Mouse (Mus musculus) hindbrain, embryonic 16.5 days (tissue): Measurements from ENCODE around the gene Myo9b. TPM values are rescaled to one million over a fixed set of nuclear protein-coding genes. Genes with fewer than 3 reads are reported as not detected.
A peak's percentile ranks its signal among the peaks of the same experiment; 100 is the strongest.
"Not testable (repeated sequence)": the region's sequence is repeated elsewhere in the genome, so short reads cannot be mapped to it uniquely, and the experiment has no call there.

Experiments
- ATAC-seq: fragments of 200-750 bp; cut with Nextera tagmentation; 2 replicates; pipeline ENCODE4 v1.8.0; 2017; ENCODE audit warnings: moderate TSS enrichment, moderate library complexity
- H3K27ac ChIP-seq: fragments of 300-500 bp; sonication (generic); 2 replicates; pipeline ENCODE4 v1.5.1; 2014; ENCODE audit warnings: low read depth, mild to moderate bottlenecking, control low read depth, low read length, moderate library complexity
- H3K27me3 ChIP-seq: fragments of 300-500 bp; sonication (generic); replicated peaks from 2 replicates; pipeline ENCODE4 v1.6.1; 2014; ENCODE audit warnings: low read length; ENCODE audit not compliant: control insufficient read depth, insufficient read depth
- H3K36me3 ChIP-seq: fragments of 300-500 bp; sonication (generic); 2 replicates; pipeline ENCODE4 v1.6.1; 2014; ENCODE audit warnings: mild to moderate bottlenecking, low read length, moderate library complexity, mixed read lengths; ENCODE audit not compliant: control insufficient read depth, insufficient read depth
- H3K4me1 ChIP-seq: fragments of 300-500 bp; sonication (generic); 2 replicates; pipeline ENCODE4 v1.6.1; 2014; ENCODE audit warnings: low read depth, low read length; ENCODE audit not compliant: control insufficient read depth, insufficient read depth
- H3K4me2 ChIP-seq: fragments of 300-500 bp; sonication (generic); 2 replicates; pipeline ENCODE4 v1.6.1; 2014; ENCODE audit warnings: mild to moderate bottlenecking, low read length, control low read depth, moderate library complexity
- H3K4me3 ChIP-seq: fragments of 300-500 bp; sonication (generic); 2 replicates; pipeline ENCODE4 v1.5.1; 2014; ENCODE audit warnings: mild to moderate bottlenecking, low read length, control low read depth, moderate library complexity
- H3K9ac ChIP-seq: fragments of 300-500 bp; sonication (generic); 2 replicates; pipeline ENCODE4 v1.6.1; 2014; ENCODE audit warnings: low read depth, mild to moderate bottlenecking, control low read depth, low read length, moderate library complexity
- H3K9me3 ChIP-seq: fragments of 300-500 bp; sonication (generic); 2 replicates; pipeline ENCODE4 v1.6.1; 2014; ENCODE audit warnings: mild to moderate bottlenecking, low read length, moderate library complexity; ENCODE audit not compliant: control insufficient read depth
- WGBS: fragments of 180-500 bp; shearing (Covaris S2); extraction: QIAGEN DNeasy Blood & Tissue Kit; methylation state at CpG from one replicate; pipeline ENCODE4 v1.1.7; 2014; 5-methylcytosine and 5-hydroxymethylcytosine counted together
- polyA plus RNA-seq: library from polyadenylated mRNA; unstranded; fragments of >200 nt; fragmentation: Nextera tagmentation; extraction: Ambion mirVana; gene quantifications from 2 replicates; pipeline ENCODE4 v1.2.1, GENCODE M21; 2015

The Myo9b gene
- 13.1 and 16.7 TPM in 2 replicates for polyA plus RNA-seq

DNA sequence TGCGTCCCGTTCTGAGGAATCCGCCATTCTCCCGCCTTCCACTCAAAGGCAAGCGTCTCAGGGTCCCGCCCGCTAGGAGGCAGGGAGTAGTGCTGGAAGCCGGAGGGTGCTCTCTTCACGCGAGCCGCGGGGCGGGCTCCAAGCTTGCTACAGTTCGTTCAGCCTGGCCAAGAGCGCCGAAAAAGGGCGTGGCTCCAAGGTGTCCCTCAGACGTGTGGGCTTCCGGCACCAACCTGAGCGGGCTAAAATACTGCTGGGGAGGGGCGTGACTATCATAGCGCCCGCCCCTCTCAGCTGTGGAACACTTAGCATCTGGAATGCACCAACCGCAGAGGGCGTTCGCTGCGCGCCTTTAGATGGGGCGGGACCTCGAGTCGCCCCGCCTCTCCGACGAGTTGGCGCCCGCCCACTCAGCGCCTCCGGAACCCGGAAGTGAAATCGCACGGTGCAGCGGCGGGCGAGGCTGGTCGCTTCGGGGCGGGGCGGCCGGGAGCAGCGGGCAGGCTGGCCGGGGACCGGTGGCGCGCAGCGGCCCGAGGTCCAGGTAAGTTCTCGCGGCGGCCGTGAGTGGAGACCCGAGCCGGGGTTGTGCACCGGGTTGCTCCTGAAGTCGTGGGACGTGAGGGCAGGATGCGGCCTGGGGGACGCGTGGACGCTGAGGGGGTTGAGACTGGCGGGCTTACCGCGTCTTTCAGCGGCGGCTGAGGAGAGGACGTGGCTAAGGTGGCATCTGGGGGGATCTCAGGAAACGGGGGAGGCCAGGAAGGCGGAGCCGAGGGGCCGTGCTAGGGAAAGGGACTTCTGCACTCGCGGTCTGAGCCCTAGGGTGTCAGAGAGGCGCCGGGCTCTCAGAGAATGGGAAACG, at the start of gene Myo9b, which contains the start of gene Haus8:
TSS of gene Myo9b (plus strand) at position 429 of the 865 bp plus-strand sequence.
TSS of gene Haus8 (minus strand) at position 649 of the 865 bp plus-strand sequence.
- Histone ChIP-seq H3K4me1 (peaks cover 21% of the 10 kb centered on the region), H3K27me3 (no peaks in the 10 kb centered on the region), H3K4me2 (peak within 1 kb of the TSS; percentile 93), H3K9me3 (no peaks in the 10 kb centered on the region), H3K36me3 (no peaks in the 10 kb centered on the region), H3K9ac (peak within 1 kb of the TSS; percentile 80), H3K4me3 (peak within 1 kb of the TSS; percentile 78), H3K27ac (peak within 1 kb of the TSS; percentile 81)
- peak; percentile 99 for ATAC-seq
- under 1% methylated on average over 82 of the region's 84 CpGs for WGBS

DNA sequence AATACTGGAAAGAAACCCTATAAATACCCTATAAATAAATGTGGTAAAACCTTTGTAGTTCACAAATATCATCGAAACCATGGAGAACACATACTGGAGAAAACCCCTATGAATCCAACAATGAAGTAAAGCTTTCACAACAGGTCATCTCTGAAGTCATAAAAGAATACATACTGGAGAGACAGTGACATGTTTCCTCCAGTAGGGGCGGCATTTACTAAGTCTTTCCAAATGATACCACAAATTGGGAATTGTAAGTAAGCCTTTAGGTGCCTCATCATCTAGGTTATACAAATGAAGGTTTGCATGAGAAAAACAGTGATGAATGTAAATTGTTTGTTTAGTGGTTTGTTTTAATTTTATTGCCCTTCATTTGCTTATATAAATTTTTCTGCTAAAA, 48.0 kb upstream of the Myo9b start:
- H3K27ac ChIP-seq, result no peak overlapping the region
- WGBS, result 52% methylated on average over 2 of the region's 2 CpGs
- H3K4me2 ChIP-seq, result no peak overlapping the region
- no peak overlapping the region for H3K9ac ChIP-seq
- ATAC-seq, result no peak
- H3K36me3 ChIP-seq, result no peaks in the 10 kb centered on the region
- H3K4me3 ChIP-seq, result no peak overlapping the region
- H3K27me3 ChIP-seq, result no peaks in the 10 kb centered on the region
- H3K4me1 ChIP-seq, result no peaks in the 10 kb centered on the region
- 0 out of 2 replicates have a peak, but pooled peaks cover 3% of the 10 kb centered on the region for H3K9me3 ChIP-seq

DNA sequence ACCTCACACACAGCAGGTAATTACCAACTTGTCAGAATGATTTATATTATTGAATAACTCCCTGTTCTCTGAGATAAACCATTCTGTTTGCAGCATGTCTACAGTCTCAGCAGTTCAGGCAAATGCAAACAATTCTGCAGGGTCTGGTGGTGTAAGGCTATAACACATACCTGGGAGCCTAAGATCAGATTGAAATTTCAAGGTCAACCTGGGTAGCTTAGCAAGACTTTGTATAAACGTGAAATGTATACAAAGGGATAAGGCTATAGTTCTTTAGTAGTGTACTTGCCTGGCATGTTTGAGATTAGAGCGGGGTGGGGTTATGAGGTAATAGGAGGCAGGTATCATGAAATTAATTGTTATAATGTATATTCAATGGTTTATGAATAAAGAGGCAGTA, 29.8 kb upstream of the Myo9b start:
- H3K4me2 ChIP-seq, result no peak overlapping the region

DNA sequence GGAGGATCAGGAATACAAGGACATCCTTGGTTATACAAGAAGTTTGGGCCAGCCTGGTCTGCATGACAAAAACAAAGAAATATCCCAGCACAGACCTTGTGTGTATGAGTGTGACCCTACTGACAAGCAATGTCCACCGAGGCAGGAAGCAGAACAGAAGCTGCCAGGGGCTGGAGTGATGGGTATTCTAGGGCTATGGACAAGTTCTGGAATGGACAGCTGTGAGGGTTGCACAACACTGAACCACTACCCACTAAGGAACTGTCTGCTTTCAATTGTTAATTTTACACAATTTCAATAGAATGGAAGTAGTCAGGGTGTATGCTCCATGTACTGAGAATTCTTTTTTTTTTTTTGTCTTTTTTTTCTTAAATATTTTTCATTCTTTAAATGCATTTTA, 24.3 kb upstream of the Myo9b start:
- ATAC-seq, result no peak

More for the DNA sequence above, 29.8 kb upstream of the Myo9b start:
- Histone ChIP-seq H3K9me3 (no peaks in the 10 kb centered on the region), H3K4me1 (no peaks in the 10 kb centered on the region), H3K9ac (no peak overlapping the region), H3K27me3 (no peaks in the 10 kb centered on the region), H3K36me3 (no peaks in the 10 kb centered on the region), H3K27ac (no peak overlapping the region), H3K4me3 (no peak overlapping the region)
- 83% methylated on average over 2 of the region's 2 CpGs for WGBS
- ATAC-seq, result no peak

DNA sequence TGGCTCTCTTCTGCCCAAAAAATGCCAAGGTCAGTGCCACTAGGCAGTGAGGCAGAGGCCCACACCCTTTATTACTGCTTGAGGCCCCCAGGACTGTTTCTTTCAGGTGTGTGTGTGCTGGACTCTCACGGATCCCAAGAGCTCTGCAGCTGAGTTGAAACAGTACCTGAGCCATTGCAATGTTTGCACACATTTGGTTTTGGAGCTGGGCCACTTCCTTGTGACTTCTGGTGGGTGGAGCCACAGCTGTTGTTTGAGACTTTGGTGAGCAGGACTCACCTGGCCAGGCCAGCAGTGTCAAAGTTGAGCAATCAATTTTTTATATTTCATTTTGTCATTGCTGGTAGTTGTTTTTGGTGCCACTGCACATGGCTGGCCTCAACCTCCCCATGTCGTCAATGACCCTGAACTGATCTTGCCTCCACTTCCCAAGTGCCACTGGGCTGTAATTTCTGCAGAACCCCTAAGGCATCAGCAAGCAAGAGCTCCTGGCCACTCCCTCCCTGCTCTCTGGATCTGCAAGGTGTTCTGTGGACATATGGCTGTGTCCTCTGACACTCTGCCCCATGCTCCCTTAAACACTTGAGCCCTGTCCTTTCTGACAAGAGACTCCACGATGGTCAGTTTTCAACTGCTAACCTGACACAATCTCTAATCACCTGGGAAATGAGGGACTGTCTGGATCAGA, 15.8 kb upstream of the Myo9b start:
- Histone ChIP-seq H3K27me3 (no peaks in the 10 kb centered on the region), H3K36me3 (peaks cover 15% of the 10 kb centered on the region; the same call in 1 of the 2 replicates), H3K4me2 (no peak overlapping the region), H3K4me3 (no peak overlapping the region), H3K9ac (no peak overlapping the region), H3K9me3 (no peaks in the 10 kb centered on the region), H3K27ac (no peak overlapping the region), H3K4me1 (no peaks in the 10 kb centered on the region)
- 92% methylated on average over 3 of the region's 3 CpGs for WGBS
- ATAC-seq, result no peak

More for the DNA sequence above, 24.3 kb upstream of the Myo9b start:
- Histone ChIP-seq H3K36me3 (peaks cover 12% of the 10 kb centered on the region), H3K9ac (no peak overlapping the region), H3K27ac (no peak overlapping the region), H3K27me3 (no peaks in the 10 kb centered on the region), H3K9me3 (no peaks in the 10 kb centered on the region), H3K4me3 (no peak overlapping the region), H3K4me1 (no peaks in the 10 kb centered on the region), H3K4me2 (no peak overlapping the region)
- 92% methylated on average over 1 of the region's 1 CpGs for WGBS

DNA sequence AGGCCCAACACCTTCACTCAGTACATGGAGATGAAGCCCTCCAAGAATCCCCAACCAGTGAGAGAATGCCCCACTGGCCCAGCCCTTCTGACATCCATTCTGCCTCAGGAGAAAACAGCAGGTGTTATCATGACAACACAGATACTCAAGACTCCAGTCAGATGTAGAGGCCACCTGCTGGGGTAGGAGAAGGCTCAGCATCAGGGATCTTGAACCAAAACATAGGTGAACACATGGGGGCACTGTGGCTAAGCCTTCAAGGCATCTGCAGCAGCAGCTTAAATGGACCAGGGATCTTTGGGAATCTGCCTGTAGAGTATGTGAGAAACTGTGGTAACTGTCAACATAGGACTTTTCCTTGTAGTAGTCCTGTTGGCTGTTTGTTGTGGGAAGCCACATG, 11.3 kb upstream of the Myo9b start:
- Histone ChIP-seq H3K4me3 (no peak overlapping the region), H3K4me1 (no peaks in the 10 kb centered on the region), H3K9me3 (no peaks in the 10 kb centered on the region), H3K27me3 (no peaks in the 10 kb centered on the region), H3K4me2 (no peak overlapping the region), H3K36me3 (peaks cover 12% of the 10 kb centered on the region; the same call in 1 of the 2 replicates), H3K27ac (no peak overlapping the region), H3K9ac (no peak overlapping the region)
- ATAC-seq, result no peak

DNA sequence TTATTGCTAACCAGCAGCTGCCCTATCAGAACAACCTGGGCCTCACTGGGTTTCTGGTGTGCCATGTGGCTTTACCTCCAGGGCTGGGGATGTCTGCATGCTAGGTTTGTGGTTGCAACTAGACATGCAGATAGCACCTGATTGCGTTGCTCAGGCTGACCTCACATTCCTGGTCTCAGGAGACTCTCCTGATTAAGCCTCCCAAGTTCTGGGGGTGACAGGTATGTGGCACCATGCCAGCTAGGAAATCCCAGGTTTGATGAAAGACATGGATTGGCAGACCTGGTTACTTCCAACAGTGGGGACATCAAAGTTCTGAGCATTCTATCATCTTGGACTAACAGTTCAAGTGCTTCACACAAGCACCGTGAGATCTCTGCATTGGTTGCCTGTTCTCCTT, 4.8 kb upstream of the Myo9b start:
- 100% methylated on average over 2 of the region's 2 CpGs for WGBS
- Histone ChIP-seq H3K4me2 (no peak overlapping the region), H3K36me3 (no peaks in the 10 kb centered on the region), H3K9me3 (no peaks in the 10 kb centered on the region), H3K4me1 (peaks cover 5% of the 10 kb centered on the region), H3K9ac (no peak overlapping the region), H3K27me3 (no peaks in the 10 kb centered on the region), H3K4me3 (no peak overlapping the region), H3K27ac (no peak overlapping the region)
- no peak for ATAC-seq

DNA sequence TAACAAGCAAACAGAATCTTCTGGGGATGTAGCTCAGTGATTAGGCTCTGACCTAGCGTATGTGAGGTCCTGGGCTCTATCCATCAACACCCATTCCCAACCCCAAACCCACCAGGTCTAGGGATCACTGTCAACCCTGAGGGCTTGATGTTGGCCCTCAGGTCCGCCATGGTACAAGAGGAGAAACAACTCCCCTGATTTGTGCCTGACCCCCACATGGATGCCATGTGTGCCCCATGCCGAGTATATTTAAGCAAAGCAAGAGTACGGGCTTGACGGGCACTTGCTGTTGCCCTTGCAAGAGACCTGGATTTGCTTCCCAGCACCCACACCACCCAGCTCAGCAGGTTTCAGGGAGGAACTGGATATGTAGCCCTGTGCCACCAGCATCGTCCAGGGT, 4.2 kb upstream of the Myo9b start:
- H3K27ac ChIP-seq, H3K4me3 ChIP-seq, H3K4me1 ChIP-seq, H3K36me3 ChIP-seq, ATAC-seq, H3K9me3 ChIP-seq, H3K27me3 ChIP-seq, H3K9ac ChIP-seq, H3K4me2 ChIP-seq: not testable (repeated sequence)
- WGBS, result 96% methylated on average over 5 of the region's 6 CpGs

DNA sequence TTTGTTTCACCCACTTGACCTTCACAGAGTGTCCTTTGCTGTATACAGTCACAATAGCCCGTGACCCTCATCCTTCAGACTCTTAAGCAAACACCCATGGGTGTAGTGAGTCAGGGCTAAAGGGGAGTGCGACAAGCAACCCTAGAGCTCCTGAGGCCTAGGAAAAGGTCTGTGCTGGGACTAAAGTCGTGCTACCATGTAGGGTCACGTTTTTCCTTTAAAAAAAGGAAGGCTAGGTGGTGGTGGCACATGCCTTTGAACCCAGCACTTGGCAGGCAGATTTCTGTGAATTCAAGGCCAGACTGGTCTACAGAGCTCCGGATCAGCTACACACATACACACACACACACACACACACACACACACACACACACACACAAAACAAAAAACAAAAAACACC, 884 bp upstream of the Myo9b start:
- 26% methylated on average over 5 of the region's 5 CpGs for WGBS

More for the DNA sequence above, 884 bp upstream of the Myo9b start:
- peak overlapping the region; percentile 80 for H3K9ac ChIP-seq
- H3K36me3 ChIP-seq, result no peaks in the 10 kb centered on the region
- H3K9me3 ChIP-seq, result no peaks in the 10 kb centered on the region
- H3K27me3 ChIP-seq, result no peaks in the 10 kb centered on the region
- H3K4me3 ChIP-seq, result peak overlapping the region; percentile 78
- peak overlapping the region; percentile 83 for H3K4me2 ChIP-seq
- peak overlapping the region; percentile 81; the same call in 1 of the 2 replicates for H3K27ac ChIP-seq
- ATAC-seq, result 0 out of 2 replicates have a peak, but pooled peaks have one; percentile 0
- peaks cover 21% of the 10 kb centered on the region for H3K4me1 ChIP-seq
